Mouse (Mus musculus) brain, embryonic 18.5 days (tissue): Measurements from ENCODE around the gene Bend6.

Experiments
- DNase-seq: peaks from one replicate; pipeline ENCODE4 v3.0.0-alpha.2; 2012; ENCODE audit warnings: low read depth, low spot score

The Bend6 gene

DNA sequence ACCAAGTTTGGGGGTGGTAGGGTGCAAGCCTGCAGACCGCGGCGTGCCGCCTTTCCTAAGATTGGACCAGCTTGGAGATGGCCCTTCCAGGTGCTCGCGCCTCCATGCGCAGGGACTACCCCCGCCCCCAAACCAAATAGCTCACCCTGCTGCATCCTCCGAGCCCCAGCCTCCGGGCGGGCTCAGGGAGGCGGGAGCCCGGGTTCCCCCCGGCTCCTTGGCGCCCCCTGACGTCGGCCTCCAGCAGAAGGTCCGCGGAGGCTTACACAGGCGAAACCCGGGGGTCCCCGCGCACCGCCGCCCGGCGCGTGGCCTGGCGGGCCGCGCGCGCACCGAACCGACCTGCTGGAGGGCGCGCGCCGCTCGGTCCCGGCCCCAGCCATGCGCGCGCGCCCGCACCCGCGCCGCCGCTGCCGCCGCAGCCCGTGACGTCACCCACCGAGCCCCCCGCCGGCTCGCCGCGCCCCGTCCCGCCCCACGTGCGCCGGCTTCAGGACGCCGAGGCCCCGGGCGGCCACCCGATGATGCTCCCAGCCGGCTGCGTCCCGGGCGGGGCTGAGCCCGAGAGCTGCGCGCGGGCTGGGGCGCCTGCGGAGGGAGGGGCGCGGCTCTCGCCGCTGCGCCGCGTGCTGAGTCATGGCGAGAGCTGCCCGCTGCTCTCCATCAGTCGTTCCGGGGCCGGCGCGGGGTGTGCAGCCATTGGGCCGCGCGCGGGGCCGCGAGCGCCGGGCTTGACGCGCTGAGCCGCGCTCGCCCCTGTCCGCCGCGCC lies at the start of gene Bend6:
Gene Bend6, minus strand, starts transcription at position 396 of the 770 bp plus-strand sequence.
- DNase-seq = peak; percentile 47

DNA sequence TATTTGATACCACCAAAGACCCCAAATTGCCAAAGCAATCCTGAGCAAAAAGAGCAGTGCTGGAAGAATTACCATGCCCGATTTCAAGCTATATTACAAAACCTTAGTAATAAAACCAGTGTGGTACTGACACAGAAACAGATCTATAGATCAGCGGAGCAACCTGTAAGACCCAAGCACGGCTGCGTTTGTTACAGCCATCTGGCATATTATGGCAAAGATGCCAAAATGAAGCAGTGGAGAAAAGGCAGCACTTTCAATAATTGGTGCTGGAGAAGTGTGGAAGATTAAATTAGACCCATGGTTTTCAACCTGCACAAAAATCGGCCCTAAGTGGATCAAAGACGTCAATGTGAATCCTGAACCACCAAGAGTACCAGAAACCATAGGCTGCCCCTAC lies 48.0 kb upstream of the Bend6 start:
- no peak for DNase-seq

GRCm38 (mm10) chr1:33948511-33948910 lies 40.9 kb upstream of the Bend6 start:
- DNase-seq = no peak

DNA sequence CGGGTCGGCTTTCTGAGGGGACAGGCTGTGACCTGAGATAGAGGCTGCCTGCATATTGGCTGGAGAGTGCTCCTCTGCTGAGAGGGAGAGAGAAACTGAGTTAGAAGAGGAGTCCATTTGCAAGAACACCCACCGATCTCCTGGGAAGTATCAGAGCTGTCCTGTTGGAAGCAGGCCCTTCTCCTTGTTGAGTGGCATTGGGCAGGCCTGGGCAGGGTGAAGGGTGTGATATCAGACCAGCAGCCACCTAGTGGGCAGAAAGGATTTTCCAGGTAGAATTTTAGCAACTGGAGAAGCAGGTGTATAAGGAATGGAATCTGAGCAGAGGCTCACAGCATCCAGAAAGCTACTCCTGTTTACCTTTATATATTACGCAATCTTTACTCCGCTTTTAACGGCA lies 40.2 kb upstream of the Bend6 start:
- no peak for DNase-seq

- peak; percentile 82 for DNase-seq
Observed at GRCm38 (mm10) chr1:33946601-33947395, 39.2 kb upstream of the Bend6 start.

DNA sequence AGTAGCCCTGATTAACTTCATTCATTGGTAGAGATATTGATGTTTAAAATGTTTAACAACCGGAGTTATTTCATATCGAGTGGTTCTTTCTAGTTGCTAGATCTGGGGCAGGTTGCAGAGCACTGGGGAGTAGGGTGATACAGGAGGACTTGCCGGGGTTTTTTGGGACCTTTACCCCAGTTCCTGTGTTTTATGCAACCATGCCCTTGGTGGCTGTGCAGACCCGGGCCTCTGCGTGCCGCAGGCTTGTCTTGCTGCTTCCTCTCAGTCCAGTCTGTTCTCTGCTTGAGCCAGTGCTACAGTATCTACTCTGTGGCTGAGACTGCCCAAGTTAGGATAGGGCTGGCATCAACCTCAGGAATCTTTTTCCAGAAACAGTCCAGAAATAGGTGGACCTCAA lies 38.1 kb upstream of the Bend6 start:
- no peak for DNase-seq

GRCm38 (mm10) chr1:33944977-33945750 lies 37.5 kb upstream of the Bend6 start:
- no peak for DNase-seq

- no peak for DNase-seq
Observed at GRCm38 (mm10) chr1:33943943-33944342, 36.3 kb upstream of the Bend6 start.

DNA sequence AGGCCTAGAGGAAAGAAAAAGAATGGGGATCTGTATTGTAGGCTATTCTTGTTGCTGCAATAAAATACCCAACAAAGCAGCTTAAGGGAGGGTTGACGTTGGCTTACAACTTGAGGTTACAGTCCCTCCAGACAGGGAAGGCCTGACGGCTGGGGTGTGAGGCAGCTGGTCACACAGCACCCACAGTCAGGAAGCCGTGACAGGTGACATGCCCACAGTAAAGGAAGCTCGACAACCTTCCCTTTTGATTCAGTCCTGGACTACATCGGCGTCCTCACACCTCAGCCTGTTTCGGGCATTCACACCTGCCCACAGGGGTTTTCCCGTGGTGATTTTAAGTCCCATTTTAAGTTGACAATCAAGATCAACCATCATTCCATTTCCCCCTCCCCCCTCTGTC lies 35.0 kb upstream of the Bend6 start:
- DNase-seq = no peak

GRCm38 (mm10) chr1:33940364-33940928 lies 32.8 kb upstream of the Bend6 start:
- DNase-seq = no peak

- DNase-seq = no peak
Observed at GRCm38 (mm10) chr1:33939828-33940227, 32.2 kb upstream of the Bend6 start.

DNA sequence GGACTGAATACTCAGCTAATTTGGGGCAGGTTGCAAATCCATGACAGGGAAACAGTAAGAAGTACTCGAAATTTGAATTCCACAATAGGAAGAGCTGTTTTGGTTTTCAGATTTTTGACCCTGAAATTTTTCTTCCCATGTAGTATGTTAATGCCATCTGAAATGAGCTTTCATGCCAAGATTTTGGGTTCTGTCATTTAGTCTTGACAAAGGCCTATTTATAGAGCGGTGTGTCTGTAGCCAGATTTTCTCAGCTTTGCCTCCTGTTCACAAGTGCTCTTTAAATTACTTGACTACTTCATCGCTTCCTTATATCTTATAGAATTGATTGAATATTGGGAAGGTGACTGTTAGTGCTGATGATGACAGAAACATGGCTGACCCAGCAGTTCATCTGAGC lies 28.3 kb upstream of the Bend6 start:
- peak; percentile 50 for DNase-seq

- no peak for DNase-seq
Observed at GRCm38 (mm10) chr1:33932845-33933499, 25.4 kb upstream of the Bend6 start.

- no peak for DNase-seq
Observed at GRCm38 (mm10) chr1:33932196-33932595, 24.6 kb upstream of the Bend6 start.

DNA sequence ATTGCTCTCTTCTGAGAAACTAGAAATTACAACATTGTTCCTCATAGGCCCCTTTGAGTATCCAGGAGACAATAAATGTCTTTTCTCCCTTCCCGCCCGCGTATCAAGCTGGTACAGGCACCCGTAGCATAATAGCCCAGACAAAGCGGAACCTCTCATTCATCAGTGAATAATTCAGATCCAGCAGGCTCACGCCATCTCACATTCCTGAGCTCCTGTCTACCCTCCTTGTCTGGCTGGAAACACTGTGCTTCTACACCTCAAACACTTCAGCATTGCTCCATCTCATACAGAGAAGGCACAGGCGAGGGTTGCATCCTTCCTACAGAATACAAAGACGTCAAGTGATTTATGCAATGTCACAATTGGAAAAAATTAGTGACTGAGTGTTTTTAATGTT lies 24.2 kb upstream of the Bend6 start:
- no peak for DNase-seq

GRCm38 (mm10) chr1:33927466-33927865 lies 19.9 kb upstream of the Bend6 start:
- no peak for DNase-seq

DNA sequence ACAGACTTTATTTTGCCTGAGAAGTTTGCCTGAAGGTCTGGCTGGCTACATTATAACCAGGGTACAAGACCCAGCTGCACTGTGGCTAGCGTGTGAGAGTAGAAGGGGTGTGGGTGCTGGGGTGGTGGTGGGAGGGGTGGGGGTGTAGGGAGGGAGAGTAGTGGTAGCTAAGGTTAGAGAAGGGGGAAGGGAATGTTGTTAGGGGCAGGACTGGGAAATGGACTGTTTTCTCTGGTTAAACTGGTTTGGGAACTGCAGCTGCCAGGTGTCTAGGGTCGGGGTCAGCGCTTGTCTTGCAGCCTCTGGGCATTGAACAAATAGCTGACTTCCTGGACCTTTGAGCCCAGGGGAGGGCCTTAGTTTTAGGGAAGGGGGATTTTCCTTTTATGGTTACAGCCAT lies 17.7 kb upstream of the Bend6 start:
- no peak for DNase-seq

GRCm38 (mm10) chr1:33922975-33923374 lies 15.4 kb upstream of the Bend6 start:
- no peak for DNase-seq

DNA sequence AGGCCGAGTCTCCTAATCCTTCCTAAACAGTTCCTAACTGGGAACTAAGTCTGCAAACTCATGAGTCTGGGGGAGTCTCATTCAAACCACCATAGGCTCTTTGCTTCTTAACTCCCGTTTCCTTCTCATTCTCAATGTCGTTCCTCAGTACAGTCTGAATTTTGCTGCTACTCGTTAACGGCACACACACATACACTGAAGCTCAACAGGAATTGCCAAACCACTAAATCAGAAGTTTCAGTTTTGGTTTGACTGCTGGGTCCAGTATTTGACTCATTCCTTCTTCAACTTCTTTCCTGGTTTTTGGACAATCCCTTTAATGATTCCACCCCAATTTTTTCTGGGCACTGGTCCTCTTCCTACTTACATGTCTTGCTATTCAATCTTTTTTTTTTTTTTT lies 8.9 kb upstream of the Bend6 start:
- DNase-seq = no peak

DNA sequence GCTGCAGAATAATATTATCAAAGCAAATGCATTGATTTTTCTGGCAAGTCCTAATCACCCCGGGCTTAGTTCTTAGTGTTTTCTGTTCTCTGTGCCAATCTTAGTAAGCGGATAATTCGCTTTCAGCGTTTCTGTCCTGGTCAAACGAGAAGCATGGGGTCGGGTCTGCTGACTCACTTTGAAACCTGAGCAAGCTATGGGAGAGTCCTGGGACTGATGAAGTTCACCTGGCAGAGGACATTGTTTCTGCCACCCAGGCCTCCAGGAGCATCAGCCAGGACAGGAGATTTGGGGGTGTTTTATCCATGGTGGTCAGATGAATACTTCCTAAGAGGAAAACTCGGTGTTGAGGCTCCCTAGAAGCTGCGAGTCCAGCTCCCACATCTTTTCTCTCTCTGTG lies 4.0 kb upstream of the Bend6 start:
- DNase-seq = no peak

GRCm38 (mm10) chr1:33908191-33908962 lies 761 bp upstream of the Bend6 start, which contains the start of gene Dst:
Dst (plus strand) TSS chr1:33908225.
- no peak for DNase-seq
